ENCODE assay signal across 8 mouse cellular contexts in genomic region chr16:92302506-92302905, GRCm38 (mm10). TPM values are rescaled to one million over a fixed set of nuclear protein-coding genes. Genes with fewer than 3 reads are reported as not detected.
DNase-seq lines count a peak whose midpoint lies in the region; ATAC-seq and TF ChIP-seq lines count a peak whose summit lies in the region.

No protein-coding gene starts in this region.

- H3K4me1 ChIP-seq in kidney, embryonic 15.5 days, result peaks cover 21% of the 10 kb centered on the region
- H3K4me1 ChIP-seq in kidney, adult 2 months (ENCODE audit: control insufficient read depth, insufficient read depth, low read length), result peaks cover 14% of the 10 kb centered on the region; the same call in 1 of the 2 replicates
- H3K4me1 ChIP-seq in cortical plate, adult 2 months (ENCODE audit: control insufficient read depth, insufficient read depth, low read length), result peaks cover 5% of the 10 kb centered on the region
- peaks cover 24% of the 10 kb centered on the region for H3K4me1 ChIP-seq in hindbrain, embryonic 14.5 days (replicated peaks; ENCODE audit: control insufficient read depth, insufficient read depth, low read length)
- H3K4me1 ChIP-seq in midbrain, embryonic 16.5 days (ENCODE audit: control insufficient read depth, insufficient read depth, low read length), result peaks cover 11% of the 10 kb centered on the region
- peaks cover 15% of the 10 kb centered on the region for H3K4me1 ChIP-seq in thymus, adult 2 months (replicated peaks; ENCODE audit: control insufficient read depth, insufficient read depth, low read length)

- 0 out of 2 replicates have a peak overlapping the region, but pooled peaks have one; percentile 66 for H3K27ac ChIP-seq in kidney, embryonic 15.5 days
- no peak overlapping the region for H3K27ac ChIP-seq in kidney, adult 2 months (ENCODE audit: insufficient read depth, low read depth, low read length)
- no peak overlapping the region for H3K27ac ChIP-seq in cortical plate, adult 2 months (ENCODE audit: insufficient read depth, low read length)
- peak overlapping the region; percentile 60; the same call in 1 of the 2 replicates for H3K27ac ChIP-seq in hindbrain, embryonic 14.5 days
- no peak overlapping the region for H3K27ac ChIP-seq in midbrain, embryonic 16.5 days (ENCODE audit: low read length)
- no peak overlapping the region for H3K27ac ChIP-seq in thymus, adult 2 months (ENCODE audit: control insufficient read depth, insufficient read depth, low read length)

- DNase-seq in kidney, adult 2 months, result no peak
- DNase-seq in hindbrain, embryonic 14.5 days (ENCODE audit: low spot score), result no peak
- DNase-seq in urinary bladder, postnatal 14 days (ENCODE audit: low spot score), result no peak
- DNase-seq in thymus, postnatal 10 days (ENCODE audit: low spot score in 2 of 2), result no peak
- DNase-seq in thymus, adult 2 months, result no peak

- no peak overlapping the region for H3K9ac ChIP-seq in kidney, embryonic 15.5 days
- H3K9ac ChIP-seq in hindbrain, embryonic 14.5 days, result peak overlapping the region; percentile 76; the same call in 1 of the 2 replicates
- peak overlapping the region; percentile 86 for H3K9ac ChIP-seq in midbrain, embryonic 16.5 days (ENCODE audit: low read depth, low read length)

- H3K36me3 ChIP-seq in kidney, embryonic 15.5 days, result peaks cover 25% of the 10 kb centered on the region
- no peaks in the 10 kb centered on the region for H3K36me3 ChIP-seq in kidney, adult 2 months (ENCODE audit: control insufficient read depth, insufficient read depth, low read length)
- peaks cover 23% of the 10 kb centered on the region for H3K36me3 ChIP-seq in hindbrain, embryonic 14.5 days (replicated peaks; ENCODE audit: control insufficient read depth, insufficient read depth)
- peaks cover 11% of the 10 kb centered on the region; the same call in 1 of the 2 replicates for H3K36me3 ChIP-seq in midbrain, embryonic 16.5 days (ENCODE audit: control insufficient read depth, insufficient read depth, low read length)
- H3K36me3 ChIP-seq in thymus, adult 2 months (ENCODE audit: control insufficient read depth, insufficient read depth, low read length), result peaks cover 3% of the 10 kb centered on the region; the same call in 1 of the 2 replicates

- H3K4me2 ChIP-seq in kidney, embryonic 15.5 days, result peak overlapping the region; percentile 69
- H3K4me2 ChIP-seq in hindbrain, embryonic 14.5 days (replicated peaks), result peak overlapping the region; percentile 80
- H3K4me2 ChIP-seq in midbrain, embryonic 16.5 days (ENCODE audit: low read length), result peak overlapping the region; percentile 65

- 56% methylated on average over 5 of the region's 5 CpGs for WGBS in kidney, embryonic 15.5 days
- 57% methylated on average over 5 of the region's 5 CpGs for WGBS in kidney, adult 2 months
- 69% methylated on average over 5 of the region's 5 CpGs for WGBS in hindbrain, embryonic 14.5 days
- WGBS in midbrain, embryonic 16.5 days, result 65% methylated on average over 5 of the region's 5 CpGs
- 88% methylated on average over 5 of the region's 5 CpGs for WGBS in thymus, adult 2 months

- TF ChIP-seq CTCF in kidney, adult 2 months (conservative IDR thresholded peaks at IDR 0.05; ENCODE audit: insufficient read depth, insufficient read length, low read depth, low read length), result no peak
- TF ChIP-seq CTCF in cortical plate, adult 2 months (IDR thresholded peaks at IDR 0.05; ENCODE audit: extremely low read depth, insufficient read depth, low read length), result no peak
- TF ChIP-seq CTCF in thymus, adult 2 months (IDR thresholded peaks at IDR 0.05; ENCODE audit: borderline replicate concordance, control insufficient read depth, extremely low read depth, insufficient read depth, low read length, poor library complexity), result no peak

- H3K4me3 ChIP-seq in kidney, embryonic 15.5 days (replicated peaks), result 0 out of 2 replicates have a peak overlapping the region, but pooled peaks have one; percentile 70
- no peak overlapping the region for H3K4me3 ChIP-seq in kidney, adult 2 months (ENCODE audit: insufficient read depth, low read depth, low read length)
- peak overlapping the region; percentile 72; the same call in 1 of the 2 replicates for H3K4me3 ChIP-seq in cortical plate, adult 2 months (ENCODE audit: insufficient read depth, low read length)
- H3K4me3 ChIP-seq in hindbrain, embryonic 14.5 days (replicated peaks; ENCODE audit: low read length), result no peak overlapping the region; the same call in 1 of the 2 replicates
- H3K4me3 ChIP-seq in midbrain, embryonic 16.5 days (ENCODE audit: low read depth, low read length), result peak overlapping the region; percentile 70
- no peak overlapping the region for H3K4me3 ChIP-seq in thymus, adult 2 months (ENCODE audit: control insufficient read depth, insufficient read depth, low read length)

- ATAC-seq in kidney, embryonic 15.5 days (replicated peaks; ENCODE audit: low FRiP score), result no peak
- no peak for ATAC-seq in hindbrain, embryonic 14.5 days (ENCODE audit: low FRiP score)
- no peak for ATAC-seq in midbrain, embryonic 16.5 days

- H3K27me3 ChIP-seq in kidney, embryonic 15.5 days, result no peaks in the 10 kb centered on the region
- no peaks in the 10 kb centered on the region for H3K27me3 ChIP-seq in kidney, adult 2 months (replicated peaks; ENCODE audit: control insufficient read depth, insufficient read depth, low read length)
- no peaks in the 10 kb centered on the region for H3K27me3 ChIP-seq in hindbrain, embryonic 14.5 days (ENCODE audit: control insufficient read depth, insufficient read depth, low read length)
- no peaks in the 10 kb centered on the region for H3K27me3 ChIP-seq in midbrain, embryonic 16.5 days (ENCODE audit: control insufficient read depth, insufficient read depth, low read depth, low read length)
- no peaks in the 10 kb centered on the region for H3K27me3 ChIP-seq in thymus, adult 2 months (ENCODE audit: control insufficient read depth, insufficient read depth, low read length)

- TF ChIP-seq POLR2A in kidney, adult 2 months (IDR thresholded peaks at IDR 0.05; ENCODE audit: low read depth, low read length), result no peak
- TF ChIP-seq POLR2A in cortical plate, adult 2 months (IDR thresholded peaks at IDR 0.05; ENCODE audit: extremely low read depth, insufficient read depth, low read length), result no peak
- TF ChIP-seq POLR2A in thymus, adult 2 months (IDR thresholded peaks at IDR 0.05; ENCODE audit: control insufficient read depth, extremely low read depth, insufficient read depth, low read length, poor library complexity), result no peak

- no peaks in the 10 kb centered on the region for H3K9me3 ChIP-seq in kidney, embryonic 15.5 days (replicated peaks)
- H3K9me3 ChIP-seq in hindbrain, embryonic 14.5 days (ENCODE audit: control insufficient read depth, low read length), result no peaks in the 10 kb centered on the region
- no peaks in the 10 kb centered on the region for H3K9me3 ChIP-seq in midbrain, embryonic 16.5 days (replicated peaks; ENCODE audit: control insufficient read depth, low read length, poor library complexity, severe bottlenecking)

RNA-seq across cellular contexts. Expression of gene Smim11, which starts 1.4 kb away (rescaled TPM):
- 126 and 141 TPM in 2 replicates for polyA plus RNA-seq in kidney, embryonic 15.5 days (2015; fragmentation: Nextera tagmentation; extraction: Ambion mirVana)
- polyA plus RNA-seq in kidney, adult 2 months (2012; rRNA removed), result 30.4 and 32.6 TPM in 2 replicates
- polyA plus RNA-seq in cortical plate, adult 2 months (2012; rRNA removed), result 26.7 and 30.2 TPM in 2 replicates
- 63.8 and 66.1 TPM in 2 replicates for polyA plus RNA-seq in hindbrain, embryonic 14.5 days (2014; fragmentation: Nextera tagmentation; extraction: Ambion mirVana)
- 56.0 and 62.3 TPM in 2 replicates for polyA plus RNA-seq in midbrain, embryonic 16.5 days (2015; fragmentation: Nextera tagmentation; extraction: Ambion mirVana)
- polyA plus RNA-seq in thymus, adult 2 months (2012; rRNA removed), result 28.9 and 34.6 TPM in 2 replicates

RNA-seq across cellular contexts. Expression of gene Kcne2, which starts 10.3 kb away (rescaled TPM):
- polyA plus RNA-seq in kidney, embryonic 15.5 days (2015; fragmentation: Nextera tagmentation; extraction: Ambion mirVana), result 0.10 and 0.27 TPM in 2 replicates
- polyA plus RNA-seq in kidney, adult 2 months (2012; rRNA removed), result not detected in 2 replicates
- 0.33 and 0.38 TPM in 2 replicates for polyA plus RNA-seq in cortical plate, adult 2 months (2012; rRNA removed)
- polyA plus RNA-seq in hindbrain, embryonic 14.5 days (2014; fragmentation: Nextera tagmentation; extraction: Ambion mirVana), result 32.3 and 53.8 TPM in 2 replicates
- 8.1 and 8.5 TPM in 2 replicates for polyA plus RNA-seq in midbrain, embryonic 16.5 days (2015; fragmentation: Nextera tagmentation; extraction: Ambion mirVana)
- polyA plus RNA-seq in thymus, adult 2 months (2012; rRNA removed), result 0.15 TPM in 1 of 2 replicates, not detected in the other

RNA-seq across cellular contexts. Expression of gene Fam243, which starts 18.7 kb away (rescaled TPM):
- polyA plus RNA-seq in kidney, embryonic 15.5 days (2015; fragmentation: Nextera tagmentation; extraction: Ambion mirVana), result not detected in 2 replicates
- polyA plus RNA-seq in kidney, adult 2 months (2012; rRNA removed), result 0.56 and 0.74 TPM in 2 replicates
- polyA plus RNA-seq in cortical plate, adult 2 months (2012; rRNA removed), result not detected in 2 replicates
- polyA plus RNA-seq in hindbrain, embryonic 14.5 days (2014; fragmentation: Nextera tagmentation; extraction: Ambion mirVana), result 0.17 and 0.20 TPM in 2 replicates
- not detected in 2 replicates for polyA plus RNA-seq in midbrain, embryonic 16.5 days (2015; fragmentation: Nextera tagmentation; extraction: Ambion mirVana)
- polyA plus RNA-seq in thymus, adult 2 months (2012; rRNA removed), result 0.03 TPM in 1 of 2 replicates, not detected in the other

RNA-seq across cellular contexts. Expression of gene Kcne1, which starts 56.8 kb away (rescaled TPM):
- polyA plus RNA-seq in kidney, embryonic 15.5 days (2015; fragmentation: Nextera tagmentation; extraction: Ambion mirVana), result 1.8 and 2.0 TPM in 2 replicates
- 34.3 and 37.4 TPM in 2 replicates for polyA plus RNA-seq in kidney, adult 2 months (2012; rRNA removed)
- polyA plus RNA-seq in cortical plate, adult 2 months (2012; rRNA removed), result not detected in 2 replicates
- 0.23 TPM in 1 of 2 replicates, not detected in the other for polyA plus RNA-seq in hindbrain, embryonic 14.5 days (2014; fragmentation: Nextera tagmentation; extraction: Ambion mirVana)
- not detected in 2 replicates for polyA plus RNA-seq in midbrain, embryonic 16.5 days (2015; fragmentation: Nextera tagmentation; extraction: Ambion mirVana)
- 0.04 and 1.5 TPM in 2 replicates for polyA plus RNA-seq in thymus, adult 2 months (2012; rRNA removed)

Comparison
In these comparisons a context has a peak if more than half of its experiments do, and no peak if none do; other contexts are left out.
1. H3K27ac ChIP-seq: peak in kidney, embryonic 15.5 days (single experiment) and hindbrain, embryonic 14.5 days (single experiment); none in kidney, adult 2 months (single experiment), cortical plate, adult 2 months (single experiment), midbrain, embryonic 16.5 days (single experiment) and thymus, adult 2 months (single experiment).
2. H3K4me3 ChIP-seq: peak in kidney, embryonic 15.5 days (single experiment), cortical plate, adult 2 months (single experiment) and midbrain, embryonic 16.5 days (single experiment); none in kidney, adult 2 months (single experiment), hindbrain, embryonic 14.5 days (single experiment) and thymus, adult 2 months (single experiment).
3. Peak in every context shown above with its lines, with median percentiles within 50 percentile points of each other: H3K4me2 ChIP-seq.